Mouse (Mus musculus): ENCODE measurements at regions not wholly inside any gene's neighbourhood (a gene's known extent, or its start where the extent isn't known, plus 50 kb on each side); places are given as distances from the start of the nearest gene placed in this dataset.
A peak's percentile ranks its signal among the peaks of the same experiment; 100 is the strongest.

- WGBS (ENCODE audit: insufficient replicate concordance), result 72% methylated on average over 5 of the region's 5 CpGs
- no peaks in the 10 kb centered on the region for H3K27me3 ChIP-seq (ENCODE audit: control insufficient read depth, insufficient read depth, low read length)
- H3K4me2 ChIP-seq, result no peak overlapping the region
- no peaks in the 10 kb centered on the region for H3K9me3 ChIP-seq (replicated peaks; ENCODE audit: control insufficient read depth, low read length)
- no peak overlapping the region for H3K27ac ChIP-seq (ENCODE audit: low read depth, low read length)
- H3K36me3 ChIP-seq (ENCODE audit: control insufficient read depth, insufficient read depth, low read length), result no peaks in the 10 kb centered on the region
- H3K4me3 ChIP-seq (ENCODE audit: low read depth, low read length), result no peak overlapping the region
- H3K4me1 ChIP-seq (ENCODE audit: control insufficient read depth, insufficient read depth, low read length), result no peaks in the 10 kb centered on the region
- ATAC-seq (replicated peaks; ENCODE audit: insufficient number of reproducible peaks, low FRiP score, low TSS enrichment), result no peak
- no peak overlapping the region for H3K9ac ChIP-seq (ENCODE audit: low read depth, low read length)
Measured at GRCm38 (mm10) chr1:121052120-121052501, 280.3 kb downstream of the Insig2 start.

GRCm38 (mm10) chr1:121053692-121054091 is 278.7 kb downstream of the Insig2 start:
- Histone ChIP-seq H3K4me2 (no peak overlapping the region), H3K27ac (ENCODE audit: low read depth, low read length) (no peak overlapping the region), H3K27me3 (ENCODE audit: control insufficient read depth, insufficient read depth, low read length) (no peaks in the 10 kb centered on the region), H3K4me1 (ENCODE audit: control insufficient read depth, insufficient read depth, low read length) (no peaks in the 10 kb centered on the region), H3K36me3 (ENCODE audit: control insufficient read depth, insufficient read depth, low read length) (no peaks in the 10 kb centered on the region), H3K4me3 (ENCODE audit: low read depth, low read length) (no peak overlapping the region), H3K9me3 (replicated peaks; ENCODE audit: control insufficient read depth, low read length) (no peaks in the 10 kb centered on the region), H3K9ac (ENCODE audit: low read depth, low read length) (no peak overlapping the region)
- WGBS (ENCODE audit: insufficient replicate concordance), result 35% methylated on average over 11 of the region's 11 CpGs
- no peak for ATAC-seq (replicated peaks; ENCODE audit: insufficient number of reproducible peaks, low FRiP score, low TSS enrichment)

GRCm38 (mm10) chr1:121074569-121074968 is 257.8 kb downstream of the Insig2 start:
- Histone ChIP-seq H3K9me3 (replicated peaks; ENCODE audit: control insufficient read depth, low read length) (no peaks in the 10 kb centered on the region), H3K4me2 (no peak overlapping the region), H3K27ac (ENCODE audit: low read depth, low read length) (no peak overlapping the region), H3K4me3 (ENCODE audit: low read depth, low read length) (no peak overlapping the region), H3K36me3 (ENCODE audit: control insufficient read depth, insufficient read depth, low read length) (no peaks in the 10 kb centered on the region), H3K4me1 (ENCODE audit: control insufficient read depth, insufficient read depth, low read length) (no peaks in the 10 kb centered on the region), H3K9ac (ENCODE audit: low read depth, low read length) (no peak overlapping the region), H3K27me3 (ENCODE audit: control insufficient read depth, insufficient read depth, low read length) (no peaks in the 10 kb centered on the region)
- ATAC-seq (replicated peaks; ENCODE audit: insufficient number of reproducible peaks, low FRiP score, low TSS enrichment), result no peak
- 74% methylated on average over 1 of the region's 1 CpGs for WGBS (ENCODE audit: insufficient replicate concordance)

GRCm38 (mm10) chr1:121082839-121083238 is 249.6 kb downstream of the Insig2 start:
- H3K27me3 ChIP-seq (ENCODE audit: control insufficient read depth, insufficient read depth, low read length), result 0 out of 2 replicates have a peak, but pooled peaks cover 2% of the 10 kb centered on the region
- H3K36me3 ChIP-seq (ENCODE audit: control insufficient read depth, insufficient read depth, low read length), result no peaks in the 10 kb centered on the region
- no peak for ATAC-seq (replicated peaks; ENCODE audit: insufficient number of reproducible peaks, low FRiP score, low TSS enrichment)
- H3K9me3 ChIP-seq (replicated peaks; ENCODE audit: control insufficient read depth, low read length), result no peaks in the 10 kb centered on the region
- no peak overlapping the region for H3K4me3 ChIP-seq (ENCODE audit: low read depth, low read length)
- H3K4me1 ChIP-seq (ENCODE audit: control insufficient read depth, insufficient read depth, low read length), result no peaks in the 10 kb centered on the region
- WGBS (ENCODE audit: insufficient replicate concordance), result 23% methylated on average over 5 of the region's 5 CpGs
- no peak overlapping the region for H3K4me2 ChIP-seq
- no peak overlapping the region for H3K27ac ChIP-seq (ENCODE audit: low read depth, low read length)
- no peak overlapping the region for H3K9ac ChIP-seq (ENCODE audit: low read depth, low read length)

GRCm38 (mm10) chr1:121085101-121085727 is 247.2 kb downstream of the Insig2 start:
- 68% methylated on average over 2 of the region's 2 CpGs for WGBS (ENCODE audit: insufficient replicate concordance)
- H3K4me3 ChIP-seq (ENCODE audit: low read depth, low read length), result no peak overlapping the region
- H3K9me3 ChIP-seq (replicated peaks; ENCODE audit: control insufficient read depth, low read length), result no peaks in the 10 kb centered on the region
- H3K9ac ChIP-seq (ENCODE audit: low read depth, low read length), result no peak overlapping the region
- H3K27ac ChIP-seq (ENCODE audit: low read depth, low read length), result no peak overlapping the region
- H3K27me3 ChIP-seq (ENCODE audit: control insufficient read depth, insufficient read depth, low read length), result 0 out of 2 replicates have a peak, but pooled peaks cover 2% of the 10 kb centered on the region
- H3K4me2 ChIP-seq, result no peak overlapping the region
- no peaks in the 10 kb centered on the region for H3K4me1 ChIP-seq (ENCODE audit: control insufficient read depth, insufficient read depth, low read length)
- no peaks in the 10 kb centered on the region for H3K36me3 ChIP-seq (ENCODE audit: control insufficient read depth, insufficient read depth, low read length)
- ATAC-seq (replicated peaks; ENCODE audit: insufficient number of reproducible peaks, low FRiP score, low TSS enrichment), result no peak

- H3K4me3 ChIP-seq (ENCODE audit: low read depth, low read length), result no peak overlapping the region
- no peaks in the 10 kb centered on the region for H3K4me1 ChIP-seq (ENCODE audit: control insufficient read depth, insufficient read depth, low read length)
- WGBS (ENCODE audit: insufficient replicate concordance), result 32% methylated on average over 7 of the region's 7 CpGs
- no peak overlapping the region for H3K27ac ChIP-seq (ENCODE audit: low read depth, low read length)
- H3K9ac ChIP-seq (ENCODE audit: low read depth, low read length), result no peak overlapping the region
- no peaks in the 10 kb centered on the region for H3K36me3 ChIP-seq (ENCODE audit: control insufficient read depth, insufficient read depth, low read length)
- ATAC-seq (replicated peaks; ENCODE audit: insufficient number of reproducible peaks, low FRiP score, low TSS enrichment), result 0 out of 2 replicates have a peak, but pooled peaks have one; percentile 22
- H3K4me2 ChIP-seq, result no peak overlapping the region
- H3K9me3 ChIP-seq (replicated peaks; ENCODE audit: control insufficient read depth, low read length), result no peaks in the 10 kb centered on the region
- H3K27me3 ChIP-seq (ENCODE audit: control insufficient read depth, insufficient read depth, low read length), result 0 out of 2 replicates have a peak, but pooled peaks cover 2% of the 10 kb centered on the region
Measured at GRCm38 (mm10) chr1:121087124-121087887, 245.1 kb downstream of the Insig2 start.

- Histone ChIP-seq H3K4me2 (no peak overlapping the region), H3K9ac (ENCODE audit: low read depth, low read length) (no peak overlapping the region), H3K27me3 (ENCODE audit: control insufficient read depth, insufficient read depth, low read length) (no peaks in the 10 kb centered on the region), H3K27ac (ENCODE audit: low read depth, low read length) (no peak overlapping the region), H3K9me3 (replicated peaks; ENCODE audit: control insufficient read depth, low read length) (no peaks in the 10 kb centered on the region), H3K4me1 (ENCODE audit: control insufficient read depth, insufficient read depth, low read length) (no peaks in the 10 kb centered on the region), H3K36me3 (ENCODE audit: control insufficient read depth, insufficient read depth, low read length) (no peaks in the 10 kb centered on the region), H3K4me3 (ENCODE audit: low read depth, low read length) (no peak overlapping the region)
- ATAC-seq (replicated peaks; ENCODE audit: insufficient number of reproducible peaks, low FRiP score, low TSS enrichment), result no peak
- WGBS (ENCODE audit: insufficient replicate concordance), result 72% methylated on average over 4 of the region's 4 CpGs
Measured at GRCm38 (mm10) chr1:121090628-121091027, 241.8 kb downstream of the Insig2 start.

- Histone ChIP-seq H3K9me3 (replicated peaks; ENCODE audit: control insufficient read depth, low read length) (no peaks in the 10 kb centered on the region), H3K9ac (ENCODE audit: low read depth, low read length) (no peak overlapping the region), H3K4me2 (no peak overlapping the region), H3K4me1 (ENCODE audit: control insufficient read depth, insufficient read depth, low read length) (no peaks in the 10 kb centered on the region), H3K4me3 (ENCODE audit: low read depth, low read length) (no peak overlapping the region), H3K27ac (ENCODE audit: low read depth, low read length) (no peak overlapping the region), H3K36me3 (ENCODE audit: control insufficient read depth, insufficient read depth, low read length) (no peaks in the 10 kb centered on the region), H3K27me3 (ENCODE audit: control insufficient read depth, insufficient read depth, low read length) (peaks cover 3% of the 10 kb centered on the region; the same call in 1 of the 2 replicates)
- 50% methylated on average over 5 of the region's 5 CpGs for WGBS (ENCODE audit: insufficient replicate concordance)
- no peak for ATAC-seq (replicated peaks; ENCODE audit: insufficient number of reproducible peaks, low FRiP score, low TSS enrichment)
Measured at GRCm38 (mm10) chr1:121092870-121093269, 239.5 kb downstream of the Insig2 start.
